Mouse (Mus musculus) kidney, embryonic 14.5 days (tissue): Measurements from ENCODE around the gene Crb1. TPM values are rescaled to one million over a fixed set of nuclear protein-coding genes. Genes with fewer than 3 reads are reported as not detected.
A peak's percentile ranks its signal among the peaks of the same experiment; 100 is the strongest.
"Not testable (repeated sequence)": the region's sequence is repeated elsewhere in the genome, so short reads cannot be mapped to it uniquely, and the experiment has no call there.

Experiments
- ATAC-seq: fragments of 200-750 bp; cut with Nextera tagmentation; 2 replicates; pipeline ENCODE4 v1.8.0; 2017; ENCODE audit warnings: moderate number of reproducible peaks, mild to moderate bottlenecking, moderate TSS enrichment, moderate library complexity; ENCODE audit not compliant: low FRiP score, low TSS enrichment
- H3K27ac ChIP-seq: fragments of 300-500 bp; sonication (generic); 2 replicates; pipeline ENCODE4 v1.5.1; 2014; ENCODE audit warnings: low read depth, mild to moderate bottlenecking, low read length, moderate library complexity, mixed read lengths
- H3K27me3 ChIP-seq: fragments of 300-500 bp; sonication (generic); 2 replicates; pipeline ENCODE4 v1.6.1; 2014; ENCODE audit warnings: mild to moderate bottlenecking, low read length; ENCODE audit not compliant: control insufficient read depth, insufficient read depth
- H3K36me3 ChIP-seq: fragments of 300-500 bp; sonication (generic); 2 replicates; pipeline ENCODE4 v1.6.1; 2014; ENCODE audit warnings: low read length, mixed read lengths; ENCODE audit not compliant: control insufficient read depth, insufficient read depth
- H3K4me1 ChIP-seq: fragments of 300-500 bp; sonication (generic); 2 replicates; pipeline ENCODE4 v1.6.1; 2014; ENCODE audit warnings: low read length, mixed read lengths; ENCODE audit not compliant: control insufficient read depth, insufficient read depth
- H3K4me2 ChIP-seq: fragments of 300-500 bp; sonication (generic); replicated peaks from 2 replicates; pipeline ENCODE4 v1.6.1; 2014; ENCODE audit warnings: low read depth, mild to moderate bottlenecking, low read length
- H3K4me3 ChIP-seq: fragments of 300-500 bp; sonication (generic); 2 replicates; pipeline ENCODE4 v1.5.1; 2014; ENCODE audit warnings: mild to moderate bottlenecking, low read length
- H3K9ac ChIP-seq: fragments of 300-500 bp; sonication (generic); 2 replicates; pipeline ENCODE4 v1.6.1; 2014; ENCODE audit warnings: low read depth, mild to moderate bottlenecking, low read length, moderate library complexity
- H3K9me3 ChIP-seq: fragments of 300-500 bp; sonication (generic); 2 replicates; pipeline ENCODE4 v1.6.1; 2016; ENCODE audit warnings: low read length; ENCODE audit not compliant: control insufficient read depth
- WGBS: fragments of 180-500 bp; shearing (Covaris S2); extraction: QIAGEN DNeasy Blood & Tissue Kit; methylation state at CpG from one replicate; pipeline ENCODE4 v1.1.7; 2014; 5-methylcytosine and 5-hydroxymethylcytosine counted together
- polyA plus RNA-seq: library from polyadenylated mRNA; unstranded; fragments of >200 nt; fragmentation: Nextera tagmentation; extraction: Ambion mirVana; gene quantifications from 2 replicates; pipeline ENCODE4 v1.2.1, GENCODE M21; 2014

The Crb1 gene
- 0.14 and 0.16 TPM in 2 replicates for polyA plus RNA-seq

- no peaks in the 10 kb centered on the region for H3K27me3 ChIP-seq
- 5% methylated on average over 5 of the region's 5 CpGs for WGBS
- H3K4me3 ChIP-seq = no peak within 1 kb of the TSS
- no peaks in the 10 kb centered on the region for H3K4me1 ChIP-seq
- peak; percentile 77 for ATAC-seq
- no peak within 1 kb of the TSS for H3K4me2 ChIP-seq
- no peaks in the 10 kb centered on the region for H3K36me3 ChIP-seq
- H3K27ac ChIP-seq = no peak within 1 kb of the TSS
- no peak within 1 kb of the TSS for H3K9ac ChIP-seq
- H3K9me3 ChIP-seq = no peaks in the 10 kb centered on the region
Observed at GRCm38 (mm10) chr1:139376638-139377286, at the start of gene Crb1. Gene Crb1 (minus strand): TSS chr1:139377100.

- 44% methylated on average over 3 of the region's 3 CpGs for WGBS
- H3K9ac ChIP-seq = peak overlapping the region; percentile 42
- H3K4me2 ChIP-seq = peak overlapping the region; percentile 49
- peaks cover 16% of the 10 kb centered on the region; the same call in 1 of the 2 replicates for H3K36me3 ChIP-seq
- H3K4me3 ChIP-seq = peak overlapping the region; percentile 28
- no peaks in the 10 kb centered on the region for H3K9me3 ChIP-seq
- H3K4me1 ChIP-seq = peaks cover 22% of the 10 kb centered on the region
- no peak overlapping the region for H3K27ac ChIP-seq
- no peak for ATAC-seq
- H3K27me3 ChIP-seq = no peaks in the 10 kb centered on the region
Observed at GRCm38 (mm10) chr1:139425006-139425405, 48.1 kb upstream of the Crb1 start.

- WGBS = 54% methylated on average over 10 of the region's 10 CpGs
- H3K27ac ChIP-seq = no peak overlapping the region
- H3K4me1 ChIP-seq = peaks cover 22% of the 10 kb centered on the region
- peak overlapping the region; percentile 77 for H3K4me2 ChIP-seq
- H3K27me3 ChIP-seq = no peaks in the 10 kb centered on the region
- ATAC-seq = no peak
- peaks cover 7% of the 10 kb centered on the region; the same call in 1 of the 2 replicates for H3K36me3 ChIP-seq
- H3K4me3 ChIP-seq = peak overlapping the region; percentile 91
- no peaks in the 10 kb centered on the region for H3K9me3 ChIP-seq
- peak overlapping the region; percentile 90 for H3K9ac ChIP-seq
Observed at GRCm38 (mm10) chr1:139423931-139424330, 47.0 kb upstream of the Crb1 start.

GRCm38 (mm10) chr1:139422941-139423340 is 46.0 kb upstream of the Crb1 start:
- H3K4me2 ChIP-seq = peak overlapping the region; percentile 77
- peak overlapping the region; percentile 91 for H3K4me3 ChIP-seq
- ATAC-seq = no peak
- peaks cover 22% of the 10 kb centered on the region for H3K4me1 ChIP-seq
- H3K27ac ChIP-seq = peak overlapping the region; percentile 85; the same call in 1 of the 2 replicates
- H3K27me3 ChIP-seq = no peaks in the 10 kb centered on the region
- 22% methylated on average over 10 of the region's 10 CpGs for WGBS
- peak overlapping the region; percentile 90 for H3K9ac ChIP-seq
- peaks cover 7% of the 10 kb centered on the region; the same call in 1 of the 2 replicates for H3K36me3 ChIP-seq
- no peaks in the 10 kb centered on the region for H3K9me3 ChIP-seq

GRCm38 (mm10) chr1:139421875-139422791 is 45.2 kb upstream of the Crb1 start, which contains the start of gene Zbtb41:
Gene Zbtb41 (plus strand): TSS chr1:139422288.
- Histone ChIP-seq H3K36me3 (peaks cover 6% of the 10 kb centered on the region; the same call in 1 of the 2 replicates), H3K4me2 (peak within 1 kb of the TSS; percentile 77), H3K4me1 (peaks cover 22% of the 10 kb centered on the region), H3K4me3 (peak within 1 kb of the TSS; percentile 91), H3K9me3 (no peaks in the 10 kb centered on the region), H3K27ac (peak within 1 kb of the TSS; percentile 85), H3K27me3 (no peaks in the 10 kb centered on the region), H3K9ac (peak within 1 kb of the TSS; percentile 90)
- WGBS = under 1% methylated on average over 71 of the region's 88 CpGs
- ATAC-seq = peak; percentile 96

GRCm38 (mm10) chr1:139421521-139421874 is 44.6 kb upstream of the Crb1 start:
- Histone ChIP-seq H3K4me1 (peaks cover 22% of the 10 kb centered on the region), H3K4me2 (peak overlapping the region; percentile 77), H3K36me3 (peaks cover 4% of the 10 kb centered on the region; the same call in 1 of the 2 replicates), H3K27ac (no peak overlapping the region), H3K27me3 (no peaks in the 10 kb centered on the region), H3K4me3 (peak overlapping the region; percentile 91), H3K9me3 (no peaks in the 10 kb centered on the region), H3K9ac (peak overlapping the region; percentile 90; the same call in 1 of the 2 replicates)
- ATAC-seq = peak; percentile 2; the same call in 1 of the 2 replicates
- WGBS = 3% methylated on average over 8 of the region's 8 CpGs

GRCm38 (mm10) chr1:139413465-139413864 is 36.6 kb upstream of the Crb1 start:
- 82% methylated on average over 3 of the region's 3 CpGs for WGBS
- no peak for ATAC-seq
- Histone ChIP-seq H3K9me3 (no peaks in the 10 kb centered on the region), H3K4me3 (no peak overlapping the region), H3K4me2 (no peak overlapping the region), H3K27ac (no peak overlapping the region), H3K4me1 (no peaks in the 10 kb centered on the region), H3K27me3 (no peaks in the 10 kb centered on the region), H3K9ac (no peak overlapping the region), H3K36me3 (no peaks in the 10 kb centered on the region)

GRCm38 (mm10) chr1:139412365-139412764 is 35.5 kb upstream of the Crb1 start:
- H3K4me1 ChIP-seq, H3K27me3 ChIP-seq, H3K4me3 ChIP-seq, ATAC-seq, H3K9ac ChIP-seq, H3K9me3 ChIP-seq, H3K36me3 ChIP-seq, H3K27ac ChIP-seq, H3K4me2 ChIP-seq: not testable (repeated sequence)
- WGBS = 93% methylated on average over 2 of the region's 2 CpGs
